In the genomic region with DNA sequence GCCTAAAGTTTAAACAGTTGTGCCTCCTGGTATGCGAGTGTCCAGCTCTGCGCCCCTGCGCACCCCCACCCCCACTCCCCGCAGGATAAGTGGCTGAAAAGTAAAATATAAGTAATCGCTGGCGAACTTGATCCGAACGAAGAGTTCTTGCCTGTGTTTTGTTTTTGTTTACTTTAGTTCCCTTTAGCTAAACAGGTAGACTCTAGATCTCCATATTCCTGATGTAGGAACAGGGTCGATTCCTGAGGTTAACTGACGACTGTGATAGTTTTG, we compare ENCODE assay signal across 7 mouse cellular contexts. TPM values are rescaled to one million over a fixed set of nuclear protein-coding genes. Genes with fewer than 3 reads are reported as not detected.
DNase-seq lines count a peak whose midpoint lies in the region; ATAC-seq lines count a peak whose summit lies in the region.

No protein-coding gene starts in this region.

- 26% methylated on average over 10 of the region's 10 CpGs for WGBS in neural tube, embryonic 11.5 days
- WGBS in forebrain, embryonic 15.5 days = 31% methylated on average over 10 of the region's 10 CpGs
- WGBS in stomach, embryonic 16.5 days = 11% methylated on average over 10 of the region's 10 CpGs

- DNase-seq in neural tube, embryonic 11.5 days (ENCODE audit: low spot score) = no peak
- no peak for DNase-seq in neural tube, embryonic 10.5 days (ENCODE audit: extremely low spot score, low spot score)
- peak; percentile 20 for DNase-seq in liver
- no peak for DNase-seq in cerebellum, adult 11-12 months
- no peak for DNase-seq in gastrocnemius, postnatal 4 days (ENCODE audit: low spot score in 2 of 2)

- ATAC-seq in neural tube, embryonic 11.5 days (ENCODE audit: insufficient read depth, low FRiP score, low TSS enrichment) = 0 out of 2 replicates have a peak, but pooled peaks have one; percentile 1
- ATAC-seq in forebrain, embryonic 15.5 days (replicated peaks) = no peak
- no peak for ATAC-seq in stomach, embryonic 16.5 days (ENCODE audit: insufficient read depth, low FRiP score)

- H3K9me3 ChIP-seq in neural tube, embryonic 11.5 days (ENCODE audit: control insufficient read depth, low read length) = no peaks in the 10 kb centered on the region
- H3K9me3 ChIP-seq in forebrain, embryonic 15.5 days = no peaks in the 10 kb centered on the region
- no peaks in the 10 kb centered on the region for H3K9me3 ChIP-seq in stomach, embryonic 16.5 days (replicated peaks; ENCODE audit: control insufficient read depth, low read length)

- H3K4me1 ChIP-seq in neural tube, embryonic 11.5 days (ENCODE audit: control insufficient read depth, insufficient read depth, low read length) = 0 out of 2 replicates have a peak, but pooled peaks cover 2% of the 10 kb centered on the region
- H3K4me1 ChIP-seq in forebrain, embryonic 15.5 days = peaks cover 34% of the 10 kb centered on the region
- peaks cover 12% of the 10 kb centered on the region for H3K4me1 ChIP-seq in stomach, embryonic 16.5 days (ENCODE audit: control insufficient read depth, insufficient read depth, low read length)

- H3K27ac ChIP-seq in neural tube, embryonic 11.5 days (ENCODE audit: low read depth, low read length) = no peak overlapping the region
- H3K27ac ChIP-seq in forebrain, embryonic 15.5 days (replicated peaks) = no peak overlapping the region
- H3K27ac ChIP-seq in stomach, embryonic 16.5 days (ENCODE audit: low read length) = peak overlapping the region; percentile 71

- no peaks in the 10 kb centered on the region for H3K27me3 ChIP-seq in neural tube, embryonic 11.5 days (ENCODE audit: control insufficient read depth, insufficient read depth, low read length)
- no peaks in the 10 kb centered on the region for H3K27me3 ChIP-seq in forebrain, embryonic 15.5 days
- no peaks in the 10 kb centered on the region for H3K27me3 ChIP-seq in stomach, embryonic 16.5 days (ENCODE audit: control insufficient read depth, insufficient read depth, low read length)

- H3K36me3 ChIP-seq in neural tube, embryonic 11.5 days (ENCODE audit: control insufficient read depth, insufficient read depth, low read length) = no peaks in the 10 kb centered on the region
- H3K36me3 ChIP-seq in forebrain, embryonic 15.5 days = no peaks in the 10 kb centered on the region
- no peaks in the 10 kb centered on the region for H3K36me3 ChIP-seq in stomach, embryonic 16.5 days (ENCODE audit: control insufficient read depth, insufficient read depth, low read length)

- peak overlapping the region; percentile 95 for H3K4me3 ChIP-seq in neural tube, embryonic 11.5 days (ENCODE audit: low read depth, low read length)
- H3K4me3 ChIP-seq in forebrain, embryonic 15.5 days = peak overlapping the region; percentile 100
- H3K4me3 ChIP-seq in stomach, embryonic 16.5 days (replicated peaks; ENCODE audit: low read length) = peak overlapping the region; percentile 94

- peak overlapping the region; percentile 94 for H3K9ac ChIP-seq in neural tube, embryonic 11.5 days (ENCODE audit: low read length)
- H3K9ac ChIP-seq in forebrain, embryonic 15.5 days (replicated peaks) = peak overlapping the region; percentile 91
- H3K9ac ChIP-seq in stomach, embryonic 16.5 days (ENCODE audit: low read length) = peak overlapping the region; percentile 97

- H3K4me2 ChIP-seq in neural tube, embryonic 11.5 days (ENCODE audit: low read depth) = peak overlapping the region; percentile 64
- H3K4me2 ChIP-seq in forebrain, embryonic 15.5 days (replicated peaks) = peak overlapping the region; percentile 52
- H3K4me2 ChIP-seq in stomach, embryonic 16.5 days (ENCODE audit: low read depth, low read length) = peak overlapping the region; percentile 80

RNA-seq across cellular contexts. Expression of a gene that starts 0.8 kb away (rescaled TPM):
- 80.3 and 81.7 TPM in 2 replicates for polyA plus RNA-seq in neural tube, embryonic 11.5 days (2014; fragmentation: Nextera tagmentation; extraction: Ambion mirVana)
- 49.3 and 50.4 TPM in 2 replicates for polyA plus RNA-seq in forebrain, embryonic 15.5 days (2015; fragmentation: Nextera tagmentation; extraction: Ambion mirVana)
- polyA plus RNA-seq in stomach, embryonic 16.5 days (2015; fragmentation: Nextera tagmentation; extraction: Ambion mirVana) = 20.8 and 25.1 TPM in 2 replicates
- 10 to 100 TPM; 46.0 to 51.7 TPM for total RNA-seq in gastrocnemius, postnatal 4 days (2021)

RNA-seq across cellular contexts. Expression of a gene that starts 47.2 kb away (rescaled TPM):
- polyA plus RNA-seq in neural tube, embryonic 11.5 days (2014; fragmentation: Nextera tagmentation; extraction: Ambion mirVana) = 16.7 and 19.7 TPM in 2 replicates
- polyA plus RNA-seq in forebrain, embryonic 15.5 days (2015; fragmentation: Nextera tagmentation; extraction: Ambion mirVana) = 9.8 and 10.3 TPM in 2 replicates
- 1.9 and 58.5 TPM in 2 replicates for polyA plus RNA-seq in stomach, embryonic 16.5 days (2015; fragmentation: Nextera tagmentation; extraction: Ambion mirVana)
- 1,000 to 10,000 TPM; 2,428 to 2,570 TPM for total RNA-seq in gastrocnemius, postnatal 4 days (2021)
